ENCODE assay signal across 7 mouse cellular contexts in the genomic region with DNA sequence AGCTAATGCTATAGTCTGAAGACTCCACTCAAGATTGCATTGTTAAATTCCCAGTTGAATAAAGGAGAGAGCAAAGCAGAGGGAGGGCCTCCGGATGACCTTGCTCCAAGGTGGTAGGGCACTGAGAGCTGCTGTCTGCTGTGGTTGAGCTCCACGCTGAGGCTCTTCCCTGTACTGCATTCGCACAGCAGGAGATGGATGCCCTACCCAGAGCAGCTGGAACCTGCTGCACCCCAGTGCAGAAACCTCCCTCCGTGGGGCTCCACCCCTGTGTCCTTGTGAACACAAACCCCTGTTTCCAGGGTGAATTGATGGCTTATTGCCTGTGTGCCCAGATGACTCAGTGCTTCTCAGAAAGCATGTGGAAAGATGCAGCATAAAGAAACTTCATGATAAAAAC.
DNase-seq lines count a peak whose midpoint lies in the region; ATAC-seq lines count a peak whose summit lies in the region.

No protein-coding gene starts in this region.

- no peak overlapping the region for H3K9ac ChIP-seq in forebrain, embryonic 16.5 days (replicated peaks; ENCODE audit: low read depth, low read length)
- no peak overlapping the region for H3K9ac ChIP-seq in neural tube, embryonic 12.5 days

- no peak overlapping the region for H3K4me2 ChIP-seq in forebrain, embryonic 16.5 days (ENCODE audit: low read length)
- H3K4me2 ChIP-seq in neural tube, embryonic 12.5 days (replicated peaks) = no peak overlapping the region

- no peaks in the 10 kb centered on the region for H3K36me3 ChIP-seq in forebrain, embryonic 16.5 days (ENCODE audit: control insufficient read depth, insufficient read depth)
- no peaks in the 10 kb centered on the region for H3K36me3 ChIP-seq in neural tube, embryonic 12.5 days

- peak; percentile 31 for DNase-seq in ovary, adult 18-20 months (ENCODE audit: low spot score)
- no peak for DNase-seq in ovary, postnatal 10 days (ENCODE audit: low spot score)
- DNase-seq in adrenal gland, postnatal 4 days (ENCODE audit: low spot score in 2 of 2) = peak; percentile 4 to 44
- peak; percentile 36 to 49 for DNase-seq in kidney, postnatal 4 days
- DNase-seq in thymus, postnatal 4 days = no peak

- 5% methylated on average over 4 of the region's 4 CpGs for WGBS in forebrain, embryonic 16.5 days
- WGBS in neural tube, embryonic 12.5 days = 6% methylated on average over 4 of the region's 4 CpGs

- no peaks in the 10 kb centered on the region for H3K4me1 ChIP-seq in forebrain, embryonic 16.5 days (replicated peaks; ENCODE audit: control insufficient read depth, insufficient read depth, low read length)
- no peaks in the 10 kb centered on the region for H3K4me1 ChIP-seq in neural tube, embryonic 12.5 days

- peak; percentile 64 for ATAC-seq in forebrain, embryonic 16.5 days
- peak; percentile 87 for ATAC-seq in neural tube, embryonic 12.5 days (ENCODE audit: low FRiP score, low read depth)

- H3K4me3 ChIP-seq in forebrain, embryonic 16.5 days (replicated peaks; ENCODE audit: low read length) = no peak overlapping the region
- no peak overlapping the region for H3K4me3 ChIP-seq in neural tube, embryonic 12.5 days

- H3K27ac ChIP-seq in forebrain, embryonic 16.5 days (ENCODE audit: low read length) = no peak overlapping the region
- H3K27ac ChIP-seq in neural tube, embryonic 12.5 days = no peak overlapping the region

- H3K9me3 ChIP-seq in forebrain, embryonic 16.5 days (ENCODE audit: control insufficient read depth, low read length) = no peaks in the 10 kb centered on the region
- no peaks in the 10 kb centered on the region for H3K9me3 ChIP-seq in neural tube, embryonic 12.5 days

- no peaks in the 10 kb centered on the region for H3K27me3 ChIP-seq in forebrain, embryonic 16.5 days (replicated peaks; ENCODE audit: control insufficient read depth, insufficient read depth, low read length)
- H3K27me3 ChIP-seq in neural tube, embryonic 12.5 days (replicated peaks) = no peaks in the 10 kb centered on the region

Comparison
In these comparisons a context has a peak if more than half of its experiments do, and no peak if none do; other contexts are left out.
1. DNase-seq: peak in ovary, adult 18-20 months (single experiment), adrenal gland, postnatal 4 days (2 of 2) and kidney, postnatal 4 days (2 of 2); none in ovary, postnatal 10 days (single experiment) and thymus, postnatal 4 days (single experiment).